Mouse (Mus musculus) heart, adult 2 months (tissue): ENCODE measurements around the gene Banf1. TPM values are rescaled to one million over a fixed set of nuclear protein-coding genes. Genes with fewer than 3 reads are reported as not detected.
"Not testable (repeated sequence)": the region's sequence is repeated elsewhere in the genome, so short reads cannot be mapped to it uniquely, and the experiment has no call there.

Source experiments
- DNase-seq, 2 experiments: peaks; one replicate each; pipeline ENCODE4 v3.0.0; 2021
- H3K27ac ChIP-seq: fragments of 200-600 bp; 2 replicates; pipeline ENCODE4 v1.8.1; 2022
- H3K27me3 ChIP-seq: fragments of 200-500 bp; 2 replicates; pipeline ENCODE4 v1.6.1; 2012; ENCODE audit warnings: mild to moderate bottlenecking, low read length, inconsistent platforms, mixed read lengths; ENCODE audit not compliant: control insufficient read depth, insufficient read depth
- H3K36me3 ChIP-seq: fragments of 200-500 bp; 2 replicates; pipeline ENCODE4 v1.6.1; 2012; ENCODE audit warnings: low read length, inconsistent platforms; ENCODE audit not compliant: control insufficient read depth, insufficient read depth
- H3K4me1 ChIP-seq: fragments of 200-500 bp; 2 replicates; pipeline ENCODE4 v1.6.1; 2011; ENCODE audit warnings: low read length; ENCODE audit not compliant: control insufficient read depth, insufficient read depth
- H3K4me3 ChIP-seq: fragments of 200-600 bp; 2 replicates; pipeline ENCODE4 v1.8.1; 2022
- H3K79me2 ChIP-seq: fragments of 200-500 bp; replicated peaks from 2 replicates; pipeline ENCODE4 v1.6.1; 2012; ENCODE audit warnings: mild to moderate bottlenecking, inconsistent platforms, low read length, moderate library complexity, mixed read lengths; ENCODE audit not compliant: control insufficient read depth, insufficient read depth
- H3K9ac ChIP-seq: fragments of 200-500 bp; 2 replicates; pipeline ENCODE4 v1.6.1; 2012; ENCODE audit warnings: low read depth, mild to moderate bottlenecking, control low read depth, inconsistent platforms, low read length, mixed read lengths
- CTCF ChIP-seq: fragments of 200-600 bp; IDR thresholded peaks from 2 replicates; pipeline ENCODE4 v1.8.1; 2022; ENCODE audit warnings: antibody characterized with exemption, mild to moderate bottlenecking, moderate library complexity
- EP300 ChIP-seq: fragments of 200-500 bp; IDR thresholded peaks from 2 replicates; pipeline ENCODE4 v1.6.1; 2011; ENCODE audit warnings: low read depth, low read length, control low read depth; ENCODE audit not compliant: insufficient read depth
- POLR2A ChIP-seq: fragments of 200-500 bp; IDR thresholded peaks from 2 replicates; pipeline ENCODE4 v1.6.1; 2011; ENCODE audit warnings: mild to moderate bottlenecking, low read depth, low read length, control low read depth; ENCODE audit not compliant: insufficient read depth
- WGBS: fragments of 180-500 bp; shearing (Covaris S2); methylation state at CpG from one replicate; pipeline ENCODE4 v1.1.7; 2018; 5-methylcytosine and 5-hydroxymethylcytosine counted together
- intact Hi-C: fragments of 180-260 bp; cut with DNase I; formaldehyde crosslinking; loops from one replicate; pipeline ENCODE4 v1.15.1; 2025
- polyA plus RNA-seq: library from polyadenylated mRNA; depleted of rRNA; stranded (reverse); fragments of >200 nt; gene quantifications from 2 replicates; pipeline ENCODE4 v1.2.3, GENCODE M21; 2012
- total RNA-seq, 2 experiments: library from RNA; stranded (reverse); gene quantifications; 2 replicates each; pipeline ENCODE4 v1.2.3; 2021

Banf1 gene
- total and polyA plus RNA-seq, 3 experiments: 113 to 148 (median 133) TPM

DNA sequence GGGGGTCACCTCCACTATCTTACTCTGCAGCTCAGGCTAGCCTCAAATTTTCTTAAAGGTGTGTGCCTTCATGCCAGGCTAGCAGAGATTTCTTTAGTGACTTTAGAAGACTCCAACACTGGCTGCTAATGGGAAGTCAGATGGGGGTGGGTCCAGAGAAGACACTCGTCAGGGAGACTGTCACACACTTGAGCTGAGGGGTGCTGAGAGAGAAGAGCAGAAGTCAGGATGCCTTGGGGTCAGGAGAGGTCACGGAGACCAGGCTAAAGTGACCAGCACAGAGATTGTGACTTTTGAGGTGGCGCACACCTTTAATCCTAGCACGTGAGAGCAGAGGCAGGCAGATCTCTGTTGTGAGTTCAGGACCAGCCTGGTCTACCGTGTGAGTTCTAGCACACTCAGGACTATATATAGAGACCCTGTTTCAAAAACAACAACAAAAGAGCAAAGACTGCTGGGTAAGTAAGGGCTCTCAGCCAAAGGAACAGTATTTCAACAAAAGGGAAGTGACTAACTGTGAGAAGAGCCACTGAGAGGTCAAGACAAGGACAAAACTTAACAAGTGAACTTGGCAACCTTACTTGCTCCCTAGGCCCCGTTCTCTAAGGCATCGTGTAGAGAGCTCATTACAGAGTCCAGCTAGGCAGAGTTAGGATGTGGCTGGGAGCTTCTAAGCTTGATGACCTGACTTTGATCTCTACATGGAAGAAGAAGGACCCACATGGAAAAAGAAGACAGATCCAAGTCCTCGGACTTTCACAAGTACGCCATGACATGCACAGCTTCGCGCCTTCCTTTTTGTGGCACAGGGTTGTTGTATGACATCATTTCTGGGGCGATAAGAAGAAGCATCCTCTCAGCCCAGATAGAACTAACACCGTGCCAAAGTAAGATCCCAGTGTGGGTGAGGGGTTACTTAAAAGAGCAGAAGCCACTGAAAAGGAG lies 41.4 kb upstream of the Banf1 start:
- peak; percentile 28; the same call in 1 of the 2 replicates for TF ChIP-seq EP300
- TF ChIP-seq POLR2A: peak; percentile 84
- no peak for TF ChIP-seq CTCF
- DNase-seq: peak in 1 of 2 experiments; percentile 58
- no peaks in the 10 kb centered on the region for H3K79me2 ChIP-seq
- peaks cover 4% of the 10 kb centered on the region; the same call in 1 of the 2 replicates for H3K36me3 ChIP-seq
- no peak overlapping the region for H3K4me3 ChIP-seq
- 25% methylated on average over 13 of the region's 13 CpGs for WGBS
- intact Hi-C loops: no loop called here
- peak overlapping the region; percentile 12; the same call in 1 of the 2 replicates for H3K9ac ChIP-seq
- H3K4me1 ChIP-seq: peaks cover 19% of the 10 kb centered on the region
- H3K27me3 ChIP-seq: no peaks in the 10 kb centered on the region
- H3K27ac ChIP-seq: peak overlapping the region; percentile 96

DNA sequence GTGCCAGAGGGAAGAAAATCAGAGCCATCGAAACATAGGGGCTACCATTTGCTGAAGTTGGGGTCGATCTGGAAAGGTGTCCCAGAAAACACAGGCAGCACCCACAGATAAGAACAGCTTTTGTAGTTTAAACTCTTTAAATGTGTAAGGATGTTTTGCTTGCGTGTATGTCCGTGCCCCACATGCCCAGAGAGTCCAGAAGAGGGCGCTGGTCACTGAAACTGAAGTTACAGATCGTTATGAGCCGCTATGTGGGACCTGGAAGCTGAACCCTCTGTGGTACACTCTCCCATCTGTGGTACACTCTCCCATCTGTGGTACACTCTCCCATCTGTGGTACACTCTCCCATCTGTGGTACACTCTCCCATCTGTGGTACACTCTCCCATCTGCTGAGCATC lies 40.2 kb upstream of the Banf1 start:
- Histone ChIP-seq H3K79me2 (no peaks in the 10 kb centered on the region), H3K36me3 (peaks cover 4% of the 10 kb centered on the region; the same call in 1 of the 2 replicates), H3K27me3 (no peaks in the 10 kb centered on the region), H3K4me3 (peak overlapping the region; percentile 48), H3K4me1 (peaks cover 19% of the 10 kb centered on the region), H3K9ac (peak overlapping the region; percentile 80), H3K27ac (peak overlapping the region; percentile 96)
- intact Hi-C loops: no loop called here
- WGBS: 2% methylated on average over 7 of the region's 7 CpGs
- TF ChIP-seq CTCF: peak; percentile 74
- peak; percentile 39; the same call in 1 of the 2 replicates for TF ChIP-seq EP300
- no peak for TF ChIP-seq POLR2A
- DNase-seq: peak; percentile 67

DNA sequence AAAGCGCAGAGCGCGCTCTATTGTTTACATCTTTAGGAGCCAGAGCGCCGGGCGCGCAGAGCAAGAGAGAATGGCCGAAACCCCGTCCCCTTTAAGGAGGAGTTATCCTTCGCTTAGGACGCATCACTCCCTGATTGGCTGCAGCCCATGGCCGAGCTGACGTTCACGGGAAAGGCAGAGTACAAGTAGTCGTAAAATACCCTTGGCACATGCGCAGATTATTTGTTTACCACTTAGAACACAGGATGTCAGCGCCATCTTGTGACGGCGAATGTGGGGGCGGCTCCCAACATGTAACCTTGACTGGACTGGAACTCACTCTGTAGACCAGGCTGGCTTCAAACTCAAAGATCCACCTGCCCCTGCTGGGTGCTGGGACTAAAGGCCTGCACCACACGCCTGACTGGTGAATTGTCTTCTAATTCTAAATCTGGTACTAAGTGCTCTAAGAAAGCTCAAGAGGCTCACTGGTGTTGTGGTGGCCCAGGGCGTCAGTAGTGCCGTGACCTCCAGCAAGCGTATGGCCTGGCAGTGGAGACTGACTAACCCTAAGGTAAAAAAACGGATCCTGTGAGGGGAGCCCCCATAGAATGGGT lies 39.7 kb upstream of the Banf1 start:
- H3K79me2 ChIP-seq, H3K36me3 ChIP-seq, intact Hi-C loops, H3K27me3 ChIP-seq: not testable (repeated sequence)
- peak; percentile 65 to 67 for DNase-seq
- peak overlapping the region; percentile 48 for H3K4me3 ChIP-seq
- peak overlapping the region; percentile 96 for H3K27ac ChIP-seq
- peak overlapping the region; percentile 80 for H3K9ac ChIP-seq
- under 1% methylated on average over 24 of the region's 25 CpGs for WGBS
- peaks cover 17% of the 10 kb centered on the region for H3K4me1 ChIP-seq
- peak; percentile 87 for TF ChIP-seq POLR2A

DNA sequence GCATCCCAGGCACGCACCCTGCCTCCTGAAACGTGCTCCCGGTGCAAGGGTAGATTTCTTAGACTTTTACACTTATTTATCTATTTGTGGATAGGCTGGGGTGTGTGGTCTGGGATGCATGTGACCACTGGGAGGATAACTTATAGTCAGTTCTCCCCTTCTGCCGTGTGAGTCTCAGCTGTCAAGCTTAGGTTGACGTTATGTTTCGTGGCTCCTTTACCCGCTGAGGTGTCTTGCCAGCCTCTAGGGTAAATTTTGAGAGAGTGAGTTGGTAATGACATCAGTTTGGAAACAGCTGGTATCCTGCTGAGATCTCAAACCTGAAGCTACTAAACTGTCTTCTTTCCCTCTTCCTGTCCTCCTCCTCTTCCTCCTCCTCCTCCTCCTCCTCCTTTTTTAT lies 39.0 kb upstream of the Banf1 start:
- Histone ChIP-seq H3K4me3 (peak overlapping the region; percentile 30), H3K27ac (peak overlapping the region; percentile 65), H3K9ac (peak overlapping the region; percentile 67), H3K36me3 (peaks cover 4% of the 10 kb centered on the region; the same call in 1 of the 2 replicates), H3K27me3 (no peaks in the 10 kb centered on the region), H3K79me2 (no peaks in the 10 kb centered on the region), H3K4me1 (peaks cover 15% of the 10 kb centered on the region)
- TF ChIP-seq EP300: no peak
- no peak for TF ChIP-seq POLR2A
- TF ChIP-seq CTCF: no peak
- WGBS: 8% methylated on average over 7 of the region's 7 CpGs
- intact Hi-C loops: no loop called here
- no peak for DNase-seq

DNA sequence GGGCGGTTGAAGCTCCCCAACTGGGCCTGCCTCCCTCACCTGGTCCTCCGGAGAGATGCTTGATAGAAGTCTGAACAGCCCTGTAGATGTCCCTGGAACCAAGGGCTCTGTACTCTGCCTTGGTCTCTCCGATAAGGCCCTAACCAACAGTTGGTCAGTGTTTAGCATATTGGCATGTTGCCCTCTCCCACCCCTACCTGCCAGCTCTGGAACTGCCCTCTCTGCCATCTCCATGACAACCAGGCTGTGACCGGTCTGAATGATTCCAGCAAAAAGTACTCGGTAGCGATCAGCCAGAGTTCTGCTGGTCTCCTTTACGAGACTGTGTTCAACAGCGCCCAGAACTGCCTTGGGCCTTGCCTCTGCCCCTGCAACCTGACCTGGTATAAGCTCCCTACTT lies 35.3 kb upstream of the Banf1 start, which contains the start of gene Tsga10ip:
Gene Tsga10ip, minus strand, starts transcription at position 234 of the 400 bp plus-strand sequence.
- WGBS: 81% methylated on average over 8 of the region's 8 CpGs
- H3K27ac ChIP-seq: no peak within 1 kb of the TSS
- no peaks in the 10 kb centered on the region for H3K36me3 ChIP-seq
- intact Hi-C loops: no loop called here
- peaks cover 3% of the 10 kb centered on the region for H3K4me1 ChIP-seq
- H3K4me3 ChIP-seq: no peak within 1 kb of the TSS
- H3K27me3 ChIP-seq: no peaks in the 10 kb centered on the region
- no peaks in the 10 kb centered on the region for H3K79me2 ChIP-seq
- no peak for TF ChIP-seq EP300
- TF ChIP-seq POLR2A: no peak
- TF ChIP-seq CTCF: no peak
- H3K9ac ChIP-seq: no peak within 1 kb of the TSS
- no peak for DNase-seq
